Mouse (Mus musculus): ENCODE results near the gene Nup85.
"Not testable (repeated sequence)": the region's sequence is repeated elsewhere in the genome, so short reads cannot be mapped to it uniquely, and the experiment has no call there.

Gene Nup85

GRCm38 (mm10) chr11:115564064-115564809 is at the start of gene Nup85:
Gene Nup85 (plus strand): TSS chr11:115564434.
- peak; percentile 98 for DNase-seq

- DNase-seq, result no peak
These were observed 49.2 kb upstream of the Nup85 start for GRCm38 (mm10) chr11:115515021-115515420.

- no peak for DNase-seq
These were observed 47.3 kb upstream of the Nup85 start for GRCm38 (mm10) chr11:115516942-115517341.

GRCm38 (mm10) chr11:115518693-115519092 is 45.5 kb upstream of the Nup85 start:
- DNase-seq, result no peak

- DNase-seq, result no peak
These were observed 44.7 kb upstream of the Nup85 start for GRCm38 (mm10) chr11:115519581-115519980.

GRCm38 (mm10) chr11:115520218-115520617 is 44.0 kb upstream of the Nup85 start:
- no peak for DNase-seq

GRCm38 (mm10) chr11:115521080-115521479 is 43.2 kb upstream of the Nup85 start:
- no peak for DNase-seq

GRCm38 (mm10) chr11:115522238-115522637 is 42.0 kb upstream of the Nup85 start:
- no peak for DNase-seq

- DNase-seq, result no peak
These were observed 41.5 kb upstream of the Nup85 start for GRCm38 (mm10) chr11:115522703-115523102.

- not testable (repeated sequence) for DNase-seq
These were observed 37.8 kb upstream of the Nup85 start for GRCm38 (mm10) chr11:115526446-115526845.

- no peak for DNase-seq
These were observed 29.4 kb upstream of the Nup85 start for GRCm38 (mm10) chr11:115534759-115535371.

GRCm38 (mm10) chr11:115535401-115536037 is 28.7 kb upstream of the Nup85 start:
- peak; percentile 53 to 88 for DNase-seq

- peak; percentile 98 to 99 for DNase-seq
These were observed 28.1 kb upstream of the Nup85 start, which contains the start of gene Sumo2 for GRCm38 (mm10) chr11:115536038-115536681. Gene Sumo2 (minus strand): TSS chr11:115536276.

- peak in 1 of 2 experiments; percentile 8 for DNase-seq
These were observed 27.2 kb upstream of the Nup85 start for GRCm38 (mm10) chr11:115536856-115537568.

- no peak for DNase-seq
These were observed 26.2 kb upstream of the Nup85 start for GRCm38 (mm10) chr11:115538045-115538444.

GRCm38 (mm10) chr11:115543571-115543970 is 20.7 kb upstream of the Nup85 start:
- DNase-seq, result no peak

GRCm38 (mm10) chr11:115552783-115553182 is 11.5 kb upstream of the Nup85 start:
- DNase-seq, result peak in 1 of 2 experiments; percentile 15

GRCm38 (mm10) chr11:115555717-115556116 is 8.5 kb upstream of the Nup85 start:
- DNase-seq, result no peak

- no peak for DNase-seq
These were observed 828 bp upstream of the Nup85 start for GRCm38 (mm10) chr11:115563406-115563805.

GRCm38 (mm10) chr11:115564961-115565360 is 727 bp downstream of the Nup85 start:
- DNase-seq, result no peak

- no peak for DNase-seq
These were observed 14.8 kb downstream of the Nup85 start for GRCm38 (mm10) chr11:115579080-115579479.

- peak in 1 of 2 experiments; percentile 10 for DNase-seq
These were observed 18.8 kb downstream of the Nup85 start for GRCm38 (mm10) chr11:115582913-115583606.
